Mouse (Mus musculus) heart, embryonic 14.5 days (tissue): ENCODE measurements at regions not wholly inside any gene's neighbourhood (a gene's known extent, or its start where the extent isn't known, plus 50 kb on each side); places are given as distances from the start of the nearest gene placed in this dataset.

Source experiments
- ATAC-seq: fragments of 200-750 bp; cut with Nextera tagmentation; 2 replicates; pipeline ENCODE4 v1.8.0; 2017; ENCODE audit warnings: low read depth, moderate TSS enrichment; ENCODE audit not compliant: insufficient number of reproducible peaks, insufficient read depth, low FRiP score
- H3K27ac ChIP-seq, 2 experiments: fragments of 200-500 bp in 1 of 2; fragments of 300-500 bp in 1 of 2; sonication (generic) in 1 of 2; replicated peaks in 1 of 2; 2 replicates each; pipeline ENCODE4 v1.5.1; 2012 to 2014; ENCODE audit warnings: low read depth in 2 of 2, low read length in 2 of 2, control low read depth in 1 of 2, mild to moderate bottlenecking in 1 of 2, mixed read lengths in 1 of 2; ENCODE audit not compliant: control insufficient read depth in 1 of 2, insufficient read depth in 1 of 2
- H3K27me3 ChIP-seq: fragments of 300-500 bp; sonication (generic); 2 replicates; pipeline ENCODE4 v1.6.1; 2014; ENCODE audit warnings: mild to moderate bottlenecking, low read length, control low read depth; ENCODE audit not compliant: control insufficient read depth, insufficient read depth
- H3K36me3 ChIP-seq: fragments of 300-500 bp; sonication (generic); 2 replicates; pipeline ENCODE4 v1.6.1; 2014; ENCODE audit warnings: mild to moderate bottlenecking, control low read depth, low read length, mixed read lengths; ENCODE audit not compliant: control insufficient read depth, insufficient read depth
- H3K4me1 ChIP-seq, 2 experiments: fragments of 200-500 bp in 1 of 2; fragments of 300-500 bp in 1 of 2; sonication (generic) in 1 of 2; 2 replicates each; pipeline ENCODE4 v1.6.1; 2012 to 2014; ENCODE audit warnings: low read length in 2 of 2, control low read depth in 1 of 2, mixed read lengths in 1 of 2; ENCODE audit not compliant: control insufficient read depth in 2 of 2, insufficient read depth in 2 of 2
- H3K4me2 ChIP-seq: fragments of 300-500 bp; sonication (generic); 2 replicates; pipeline ENCODE4 v1.6.1; 2014; ENCODE audit warnings: mild to moderate bottlenecking, low read length
- H3K4me3 ChIP-seq, 2 experiments: fragments of 200-500 bp in 1 of 2; fragments of 300-500 bp in 1 of 2; sonication (generic) in 1 of 2; 2 replicates each; pipeline ENCODE4 v1.5.1; 2012 to 2014; ENCODE audit warnings: low read length in 2 of 2, mild to moderate bottlenecking in 2 of 2, control low read depth in 1 of 2, low read depth in 1 of 2, moderate library complexity in 1 of 2; ENCODE audit not compliant: control insufficient read depth in 1 of 2, insufficient read depth in 1 of 2
- H3K9ac ChIP-seq: fragments of 300-500 bp; sonication (generic); 2 replicates; pipeline ENCODE4 v1.6.1; 2014; ENCODE audit warnings: mild to moderate bottlenecking, low read length
- H3K9me3 ChIP-seq: fragments of 300-500 bp; sonication (generic); 2 replicates; pipeline ENCODE4 v1.6.1; 2016; ENCODE audit warnings: low read length, control low read depth; ENCODE audit not compliant: control insufficient read depth
- WGBS: fragments of 180-500 bp; shearing (Covaris S2); extraction: QIAGEN DNeasy Blood & Tissue Kit; methylation state at CpG from one replicate; pipeline ENCODE4 v1.1.7; 2014; 5-methylcytosine and 5-hydroxymethylcytosine counted together

- Histone ChIP-seq H3K4me3 (no peak overlapping the region), H3K4me1 (no peaks in the 10 kb centered on the region), H3K9ac (no peak overlapping the region), H3K27me3 (no peaks in the 10 kb centered on the region), H3K36me3 (no peaks in the 10 kb centered on the region), H3K9me3 (no peaks in the 10 kb centered on the region), H3K4me2 (no peak overlapping the region), H3K27ac (no peak overlapping the region)
- 92% methylated on average over 2 of the region's 2 CpGs for WGBS
- ATAC-seq: no peak
These were observed 76.9 kb upstream of the Far2 start for GRCm38 (mm10) chr6:147970162-147970608.

- no peaks in the 10 kb centered on the region for H3K4me1 ChIP-seq
- H3K9me3 ChIP-seq: no peaks in the 10 kb centered on the region
- H3K27ac ChIP-seq: no peak overlapping the region
- no peaks in the 10 kb centered on the region for H3K27me3 ChIP-seq
- H3K4me2 ChIP-seq: no peak overlapping the region
- ATAC-seq: no peak
- H3K36me3 ChIP-seq: no peaks in the 10 kb centered on the region
- 37% methylated on average over 1 of the region's 1 CpGs for WGBS
- no peak overlapping the region for H3K4me3 ChIP-seq
- H3K9ac ChIP-seq: no peak overlapping the region
These were observed 74.5 kb upstream of the Far2 start for GRCm38 (mm10) chr6:147972552-147972951.

DNA sequence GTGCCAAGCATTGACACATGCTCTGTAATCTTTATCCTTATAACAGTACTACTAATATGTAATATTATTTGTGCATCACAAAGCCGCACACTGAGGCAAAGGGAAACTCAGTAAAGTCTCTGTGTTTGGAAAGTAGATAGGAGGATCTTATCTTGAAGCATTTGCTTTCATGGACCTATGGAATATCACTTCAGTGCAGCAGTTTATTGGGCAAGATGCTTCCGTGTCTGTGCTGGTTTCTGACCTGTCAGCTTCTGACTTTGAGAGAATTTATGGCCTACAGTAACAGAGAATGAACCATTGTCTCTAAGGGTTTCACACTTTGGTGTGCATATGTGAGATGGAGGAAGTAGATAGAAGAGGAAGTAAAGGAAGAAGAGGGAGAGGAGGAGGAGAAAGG, 74.0 kb upstream of the Far2 start:
- H3K27me3 ChIP-seq: no peaks in the 10 kb centered on the region
- H3K4me2 ChIP-seq: no peak overlapping the region
- H3K27ac ChIP-seq: no peak overlapping the region
- H3K36me3 ChIP-seq: no peaks in the 10 kb centered on the region
- ATAC-seq: no peak
- WGBS: 63% methylated on average over 2 of the region's 2 CpGs
- H3K4me3 ChIP-seq: no peak overlapping the region
- no peaks in the 10 kb centered on the region for H3K4me1 ChIP-seq
- H3K9me3 ChIP-seq: no peaks in the 10 kb centered on the region
- H3K9ac ChIP-seq: no peak overlapping the region

GRCm38 (mm10) chr6:147975917-147976316, 71.1 kb upstream of the Far2 start:
- WGBS: 73% methylated on average over 1 of the region's 1 CpGs
- no peak overlapping the region for H3K27ac ChIP-seq
- no peaks in the 10 kb centered on the region for H3K27me3 ChIP-seq
- no peak for ATAC-seq
- H3K4me2 ChIP-seq: no peak overlapping the region
- H3K4me1 ChIP-seq: no peaks in the 10 kb centered on the region
- H3K9ac ChIP-seq: no peak overlapping the region
- no peak overlapping the region for H3K4me3 ChIP-seq
- no peaks in the 10 kb centered on the region for H3K36me3 ChIP-seq
- H3K9me3 ChIP-seq: no peaks in the 10 kb centered on the region

GRCm38 (mm10) chr6:147989381-147989780, 57.7 kb upstream of the Far2 start:
- Histone ChIP-seq H3K4me2 (no peak overlapping the region), H3K4me1 (no peaks in the 10 kb centered on the region), H3K4me3 (no peak overlapping the region), H3K36me3 (no peaks in the 10 kb centered on the region), H3K27me3 (no peaks in the 10 kb centered on the region), H3K27ac (no peak overlapping the region), H3K9me3 (no peaks in the 10 kb centered on the region), H3K9ac (no peak overlapping the region)
- no peak for ATAC-seq
- WGBS: 76% methylated on average over 4 of the region's 4 CpGs
